Mouse (Mus musculus) heart, postnatal 0 days (tissue): Measurements from ENCODE around the gene Rai1. TPM values are rescaled to one million over a fixed set of nuclear protein-coding genes. Genes with fewer than 3 reads are reported as not detected.

Experiments
- ATAC-seq: fragments of 200-750 bp; cut with Nextera tagmentation; 2 replicates; pipeline ENCODE4 v1.8.0; 2017; ENCODE audit warnings: low read depth, moderate number of reproducible peaks, moderate library complexity; ENCODE audit not compliant: insufficient read depth
- DNase-seq: peaks from one replicate; pipeline ENCODE4 v3.0.0-alpha.2; 2016; ENCODE audit warnings: low spot score
- H3K27ac ChIP-seq: fragments of 300-500 bp; sonication (generic); 2 replicates; pipeline ENCODE4 v1.5.1; 2014; ENCODE audit warnings: low read depth, mild to moderate bottlenecking
- H3K27me3 ChIP-seq: fragments of 300-500 bp; sonication (generic); 2 replicates; pipeline ENCODE4 v1.6.1; 2014; ENCODE audit warnings: low read length, mixed read lengths; ENCODE audit not compliant: control insufficient read depth, insufficient read depth
- H3K36me3 ChIP-seq: fragments of 300-500 bp; sonication (generic); replicated peaks from 2 replicates; pipeline ENCODE4 v1.6.1; 2014; ENCODE audit warnings: low read length, mixed read lengths; ENCODE audit not compliant: control insufficient read depth, insufficient read depth
- H3K4me1 ChIP-seq: fragments of 300-500 bp; sonication (generic); 2 replicates; pipeline ENCODE4 v1.6.1; 2014; ENCODE audit warnings: antibody characterized with exemption; ENCODE audit not compliant: control insufficient read depth, insufficient read depth
- H3K4me2 ChIP-seq: fragments of 300-500 bp; sonication (generic); 2 replicates; pipeline ENCODE4 v1.6.1; 2014; ENCODE audit warnings: low read depth, mild to moderate bottlenecking, low read length, moderate library complexity
- H3K4me3 ChIP-seq: fragments of 300-500 bp; sonication (generic); 2 replicates; pipeline ENCODE4 v1.5.1; 2014; ENCODE audit warnings: low read depth, low read length
- H3K9ac ChIP-seq: fragments of 300-500 bp; sonication (generic); replicated peaks from 2 replicates; pipeline ENCODE4 v1.6.1; 2014; ENCODE audit warnings: low read depth, low read length, mixed read lengths
- H3K9me3 ChIP-seq: fragments of 300-500 bp; sonication (generic); replicated peaks from 2 replicates; pipeline ENCODE4 v1.6.1; 2016; ENCODE audit warnings: low read length; ENCODE audit not compliant: control insufficient read depth
- CTCF ChIP-seq: IDR thresholded peaks from 2 replicates; pipeline ENCODE4 v1.5.1; 2016; ENCODE audit warnings: antibody characterized with exemption, control low read depth, low read depth
- EP300 ChIP-seq: IDR thresholded peaks from 2 replicates; pipeline ENCODE4 v1.6.1; 2016; ENCODE audit warnings: antibody characterized with exemption, low read depth
- WGBS: fragments of 180-500 bp; shearing (Covaris S2); extraction: QIAGEN DNeasy Blood & Tissue Kit; methylation state at CpG from one replicate; pipeline ENCODE4 v1.1.7; 2014; 5-methylcytosine and 5-hydroxymethylcytosine counted together
- polyA plus RNA-seq: library from polyadenylated mRNA; unstranded; fragments of >200 nt; fragmentation: Nextera tagmentation; extraction: Ambion mirVana; gene quantifications from 2 replicates; pipeline ENCODE4 v1.2.1, GENCODE M21; 2015
- total RNA-seq: library from RNA; depleted of rRNA; stranded (reverse); fragments of >200 nt; gene quantifications from 2 replicates; pipeline ENCODE4 v1.2.3, GENCODE M21; 2014; ENCODE audit warnings: low replicate concordance; rRNA removed

The Rai1 gene
- total RNA-seq (22.5 and 28.1 TPM in 2 replicates), polyA plus RNA-seq (9.1 and 10.2 TPM in 2 replicates)

DNA sequence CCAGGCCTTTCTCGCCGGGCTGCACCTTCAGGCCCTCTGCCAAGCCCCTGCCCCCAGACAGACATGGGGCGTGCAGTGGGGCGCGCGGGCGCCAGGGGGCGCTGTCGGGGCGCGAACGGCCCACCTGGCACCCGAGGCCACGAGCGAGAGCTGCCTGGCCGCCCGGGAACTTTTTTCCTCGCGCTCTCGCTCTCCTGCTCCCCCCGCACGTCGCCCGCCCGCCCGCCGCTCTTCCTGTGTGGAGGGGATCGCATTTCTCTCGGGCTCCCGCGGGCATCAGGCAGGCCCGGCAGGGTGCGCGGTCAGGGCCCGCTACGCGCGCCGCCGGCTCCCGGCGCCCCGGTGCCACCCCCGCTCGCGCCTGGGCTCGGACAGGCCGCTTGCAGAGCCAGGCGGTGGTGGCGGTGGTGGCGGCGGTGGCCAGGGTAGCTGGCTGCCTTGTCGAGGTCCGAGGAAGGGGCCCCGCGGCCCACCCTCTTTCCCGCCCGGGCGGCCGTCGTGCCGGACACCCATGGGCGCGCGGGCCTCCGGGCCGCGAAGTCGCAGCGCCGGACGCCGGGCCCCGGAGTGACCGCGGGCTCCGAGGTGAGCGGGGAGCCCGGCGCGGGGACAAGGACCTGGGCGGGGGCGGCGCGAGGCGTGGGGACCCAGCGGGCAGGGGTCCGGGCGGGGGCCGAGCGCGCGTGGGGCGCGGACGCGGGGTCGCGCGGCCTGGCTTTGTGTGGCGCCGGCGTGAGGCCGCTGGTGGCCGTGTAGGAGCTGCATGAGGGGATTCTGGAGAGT is at the start of gene Rai1:
Gene Rai1 (plus strand): TSS at position 204 of the 783 bp plus-strand sequence.
- peak within 1 kb of the TSS; percentile 98 for H3K27ac ChIP-seq
- under 1% methylated on average over 48 of the region's 105 CpGs for WGBS

DNA sequence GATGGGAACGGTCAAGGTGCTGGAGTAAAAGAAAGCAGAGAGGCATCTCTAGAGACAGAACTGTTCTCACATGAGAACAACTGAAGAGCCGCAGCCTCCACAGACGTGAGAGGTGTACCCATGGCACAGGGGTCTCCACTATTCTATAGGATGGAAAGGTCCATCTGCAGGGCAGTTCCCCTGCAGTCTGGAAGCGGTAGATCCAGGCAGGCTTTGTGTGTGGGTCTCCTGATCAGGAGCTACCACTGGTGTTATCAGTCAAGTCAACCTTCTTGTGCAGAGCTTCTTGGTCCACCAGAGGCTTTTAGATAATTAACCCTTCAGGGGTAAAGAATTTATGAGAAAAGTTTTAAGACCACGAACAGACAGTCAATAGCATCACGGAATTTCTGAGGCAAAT is 48.3 kb upstream of the Rai1 start:
- Histone ChIP-seq H3K9ac (no peak overlapping the region), H3K4me2 (no peak overlapping the region), H3K27ac (no peak overlapping the region), H3K4me3 (no peak overlapping the region), H3K36me3 (no peaks in the 10 kb centered on the region), H3K27me3 (no peaks in the 10 kb centered on the region), H3K9me3 (no peaks in the 10 kb centered on the region), H3K4me1 (no peaks in the 10 kb centered on the region)
- 76% methylated on average over 6 of the region's 6 CpGs for whole genome bisulfite sequencing
- no peak for ATAC-seq
- no peak for TF ChIP-seq CTCF
- TF ChIP-seq EP300 = no peak
- no peak for DNase-seq

More for the DNA sequence above, at the start of gene Rai1:
- Histone ChIP-seq H3K36me3 (no peaks in the 10 kb centered on the region), H3K27me3 (no peaks in the 10 kb centered on the region), H3K9me3 (no peaks in the 10 kb centered on the region), H3K9ac (peak within 1 kb of the TSS; percentile 99), H3K4me1 (peaks cover 42% of the 10 kb centered on the region), H3K4me3 (peak within 1 kb of the TSS; percentile 96), H3K4me2 (peak within 1 kb of the TSS; percentile 88)
- peak; percentile 83 for TF ChIP-seq CTCF
- peak; percentile 34; the same call in 1 of the 2 replicates for TF ChIP-seq EP300
- DNase-seq = peak; percentile 84
- ATAC-seq = peak; percentile 69

DNA sequence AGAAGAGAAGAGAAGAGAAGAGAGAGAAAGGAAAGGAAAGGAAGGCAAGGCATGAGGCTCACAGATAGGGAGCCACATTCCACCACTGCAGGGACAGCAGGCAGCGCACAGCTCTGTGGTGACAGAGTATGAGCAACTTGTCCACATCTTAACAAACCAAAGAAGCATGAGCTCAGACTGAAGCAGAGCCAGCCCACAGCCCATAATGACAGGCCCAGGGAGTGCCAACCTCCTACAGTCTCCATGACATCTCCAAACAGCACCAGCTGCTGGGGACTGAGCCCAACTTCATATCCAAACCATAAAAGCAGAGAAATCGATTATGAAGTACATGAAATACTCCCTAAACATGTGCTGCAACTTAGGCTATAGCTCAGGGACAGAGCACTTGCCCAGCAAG is 46.8 kb upstream of the Rai1 start:
- Histone ChIP-seq H3K27me3 (no peaks in the 10 kb centered on the region), H3K36me3 (no peaks in the 10 kb centered on the region), H3K4me2 (no peak overlapping the region), H3K9ac (no peak overlapping the region), H3K27ac (no peak overlapping the region), H3K9me3 (no peaks in the 10 kb centered on the region), H3K4me1 (no peaks in the 10 kb centered on the region), H3K4me3 (no peak overlapping the region)
- ATAC-seq = no peak
- WGBS = 54% methylated on average over 2 of the region's 2 CpGs
- TF ChIP-seq CTCF (no peak), EP300 (no peak)
- DNase-seq = no peak

- DNase-seq = no peak
- Histone ChIP-seq H3K27me3 (no peaks in the 10 kb centered on the region), H3K27ac (no peak overlapping the region), H3K9me3 (no peaks in the 10 kb centered on the region), H3K4me1 (no peaks in the 10 kb centered on the region), H3K9ac (no peak overlapping the region), H3K36me3 (no peaks in the 10 kb centered on the region), H3K4me3 (no peak overlapping the region), H3K4me2 (no peak overlapping the region)
- TF ChIP-seq CTCF (no peak), EP300 (no peak)
- no peak for ATAC-seq
- WGBS = 66% methylated on average over 10 of the region's 10 CpGs
These were observed 46.4 kb upstream of the Rai1 start for GRCm38 (mm10) chr11:60058441-60058840.

DNA sequence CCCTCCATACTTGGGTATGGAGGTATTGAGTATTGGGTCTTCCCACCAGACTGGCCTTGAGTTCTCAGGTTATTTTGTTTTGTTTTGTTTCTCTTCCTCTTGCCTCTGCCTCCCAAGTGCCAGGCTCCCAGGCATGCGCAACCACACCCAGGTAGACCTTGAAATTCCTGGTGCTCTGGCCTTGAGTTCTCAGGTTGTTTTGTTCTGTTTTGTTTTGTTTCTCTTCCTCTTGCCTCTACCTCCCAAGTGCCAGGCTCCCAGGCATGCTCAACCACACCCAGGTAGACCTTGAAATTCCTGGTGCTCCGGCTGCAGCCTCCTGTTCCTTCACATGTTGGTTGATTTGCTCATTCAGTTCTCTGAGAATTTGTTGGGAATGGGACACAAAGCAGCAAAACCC is 44.8 kb upstream of the Rai1 start:
- H3K27me3 ChIP-seq = no peaks in the 10 kb centered on the region
- H3K4me3 ChIP-seq = no peak overlapping the region
- H3K9ac ChIP-seq = no peak overlapping the region
- TF ChIP-seq EP300 (no peak), CTCF (no peak)
- H3K36me3 ChIP-seq = no peaks in the 10 kb centered on the region
- DNase-seq (no peak), ATAC-seq (no peak)
- H3K4me2 ChIP-seq = no peak overlapping the region
- no peak overlapping the region for H3K27ac ChIP-seq
- 92% methylated on average over 2 of the region's 2 CpGs for WGBS
- H3K9me3 ChIP-seq = no peaks in the 10 kb centered on the region
- no peaks in the 10 kb centered on the region for H3K4me1 ChIP-seq
